Mouse (Mus musculus) gastrocnemius, postnatal 4 days (tissue): ENCODE data around the gene Rgs2. TPM values are rescaled to one million over a fixed set of nuclear protein-coding genes. Genes with fewer than 3 reads are reported as not detected.

Experiments
- DNase-seq, 2 experiments: peaks; one replicate each; pipeline ENCODE4 v3.0.0; 2021 to 2022; ENCODE audit warnings: low spot score in 2 of 2, mixed read lengths in 2 of 2
- long read RNA-seq, 2 experiments: library from polyadenylated mRNA; stranded (forward); transcript quantifications; one replicate each; pipeline ENCODE4 v2.0.0; 2021
- total RNA-seq, 2 experiments: library from RNA; stranded (reverse); gene quantifications; 2 replicates each; pipeline ENCODE4 v1.2.3; 2021

Rgs2 gene
- total RNA-seq, result 10 to 100 TPM; 35.2 to 36.0 TPM
- long read RNA-seq, experiment 1, transcript Rgs2-202 (5 exons, 3,021 nt), result major isoform, 9 of 10 reads
- long read RNA-seq, experiment 1, partial matches to known transcripts, result 1 of 10 reads
- long read RNA-seq, experiment 1, other reads (novel, unspliced or antisense), result 0 of 10 reads
- long read RNA-seq, experiment 2, transcript Rgs2-202 (5 exons, 3,021 nt), result major isoform, 9 of 10 reads
- long read RNA-seq, experiment 2, partial matches to known transcripts, result 0 of 10 reads
- long read RNA-seq, experiment 2, other reads (novel, unspliced or antisense), result 1 of 10 reads

- peak; percentile 94 for DNase-seq
Observed at GRCm38 (mm10) chr1:144003904-144004740, at the start of gene Rgs2. Gene Rgs2 (minus strand): TSS chr1:144004161.

- no peak for DNase-seq
Observed at GRCm38 (mm10) chr1:144053401-144053800, 49.4 kb upstream of the Rgs2 start.

DNA sequence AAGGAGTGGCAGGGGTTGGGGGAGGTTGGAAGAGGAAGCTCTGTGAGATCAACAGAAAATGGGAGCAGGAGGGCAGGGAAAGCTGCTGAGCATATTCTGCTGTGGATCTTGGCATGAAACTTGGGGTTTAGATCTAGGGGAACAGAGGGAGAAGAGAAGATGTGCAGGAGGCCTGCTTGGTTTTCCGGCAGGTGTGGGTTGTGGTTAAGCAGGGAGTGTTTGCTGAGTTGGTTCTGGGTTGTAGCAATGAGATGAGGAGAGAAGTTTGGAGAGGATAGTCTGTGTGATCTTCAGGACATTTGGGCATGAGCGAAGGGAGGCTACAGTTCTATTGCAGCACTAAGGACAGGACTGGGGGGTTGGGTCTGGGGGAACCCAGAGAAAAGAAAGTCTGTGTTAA, 37.9 kb upstream of the Rgs2 start:
- DNase-seq, result no peak

DNA sequence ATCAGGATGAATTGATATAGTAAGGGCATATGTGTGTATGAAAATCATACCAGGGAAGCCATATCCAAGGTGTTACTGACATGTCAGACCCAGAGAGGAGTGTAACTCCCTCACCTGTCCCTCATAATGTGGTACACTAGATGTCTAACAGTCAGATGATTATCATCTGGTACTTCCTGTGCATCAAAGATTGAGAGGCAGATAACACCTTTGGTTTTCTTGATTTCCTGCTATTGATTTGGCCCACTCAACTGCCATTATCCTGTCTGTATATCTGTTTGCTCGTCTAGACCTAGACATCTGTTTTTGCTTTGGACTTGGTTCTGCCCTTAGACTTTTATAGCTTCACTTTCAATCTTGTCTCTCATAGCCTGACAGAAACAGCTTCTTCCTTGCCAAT, 29.5 kb upstream of the Rgs2 start:
- no peak for DNase-seq

DNA sequence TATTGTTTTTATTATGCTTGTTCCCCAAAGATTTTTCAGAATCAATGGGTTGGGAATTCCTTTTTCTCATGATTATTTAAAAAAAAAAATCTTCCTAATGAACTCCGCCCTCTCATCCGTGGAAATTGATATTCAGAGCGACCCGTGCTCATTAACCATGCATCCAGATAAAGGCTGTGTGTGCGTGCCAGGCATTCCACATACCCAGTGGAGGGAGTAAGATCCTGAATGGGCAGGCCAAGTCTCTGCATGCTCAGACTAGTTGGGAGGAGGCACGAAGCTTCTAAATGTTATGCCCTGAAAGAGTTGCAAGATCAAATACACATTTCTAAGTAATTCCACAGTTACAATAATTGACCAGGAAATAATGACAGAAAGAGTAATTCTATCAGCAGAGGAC, 26.5 kb upstream of the Rgs2 start:
- DNase-seq, result no peak

DNA sequence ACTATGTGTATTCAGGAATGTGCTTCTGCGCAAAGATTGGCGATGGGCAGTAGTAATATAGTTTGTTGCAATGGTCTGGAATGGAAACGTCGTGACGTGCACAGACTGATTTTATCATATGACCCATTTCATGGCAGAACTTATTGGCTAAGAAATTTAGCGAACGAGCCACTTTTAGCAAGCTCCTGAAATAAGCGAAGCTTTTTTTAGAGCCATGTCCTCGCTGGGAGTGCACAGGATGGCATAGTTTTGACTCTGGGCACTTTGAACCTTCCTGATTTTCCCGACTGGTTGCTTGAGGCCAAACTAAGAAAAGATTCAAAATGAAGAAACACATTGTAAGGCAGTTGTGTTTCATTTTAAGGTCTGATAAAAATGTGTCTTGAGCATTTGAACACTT, 25.7 kb upstream of the Rgs2 start:
- no peak for DNase-seq

DNA sequence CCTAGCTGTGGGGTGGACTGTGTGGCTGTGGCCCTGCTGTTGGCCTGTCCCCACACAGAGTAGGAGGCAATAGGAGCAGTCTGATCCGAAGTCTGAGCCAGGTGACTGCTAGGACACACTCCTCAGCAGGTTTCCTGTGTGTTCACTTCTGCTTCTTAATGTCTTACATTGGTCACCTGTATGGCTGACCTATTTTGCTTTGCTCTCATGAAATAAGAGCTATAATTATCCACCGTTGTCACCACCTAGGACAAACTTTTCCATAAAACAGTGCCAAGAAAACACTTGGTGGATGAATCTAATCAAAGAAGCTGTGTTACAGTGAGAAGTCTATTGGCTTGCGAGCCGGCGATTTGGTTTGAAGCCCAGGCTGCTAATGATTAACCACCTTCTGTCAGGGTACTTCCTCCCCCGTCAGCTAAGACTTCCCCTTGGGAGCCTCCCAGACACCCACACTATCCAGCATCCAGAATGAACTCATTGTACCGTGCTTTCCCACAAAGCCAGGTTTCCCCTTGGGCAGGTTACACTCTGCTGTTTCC, 14.5 kb upstream of the Rgs2 start:
- DNase-seq, result no peak

DNA sequence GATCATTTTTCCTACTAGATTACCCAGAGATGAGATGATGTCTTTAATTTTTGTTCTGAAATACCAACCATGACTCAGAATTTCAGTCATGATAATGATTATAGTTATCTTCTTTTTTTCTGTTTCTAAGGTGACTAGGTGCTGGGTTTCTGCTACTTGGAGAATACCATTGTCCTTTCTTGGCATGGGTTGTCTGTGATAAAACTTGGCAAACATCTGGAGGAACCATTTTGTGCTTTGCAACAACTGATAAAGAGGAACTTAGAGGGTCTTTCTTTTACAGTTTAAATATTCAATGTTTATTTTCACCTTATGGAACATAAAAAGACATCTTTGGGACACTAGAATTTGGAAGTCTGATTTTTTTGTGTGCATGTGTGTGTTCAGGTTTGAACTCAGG, 10.0 kb upstream of the Rgs2 start:
- DNase-seq, result no peak

GRCm38 (mm10) chr1:144007341-144007740, 3.4 kb upstream of the Rgs2 start:
- no peak for DNase-seq

DNA sequence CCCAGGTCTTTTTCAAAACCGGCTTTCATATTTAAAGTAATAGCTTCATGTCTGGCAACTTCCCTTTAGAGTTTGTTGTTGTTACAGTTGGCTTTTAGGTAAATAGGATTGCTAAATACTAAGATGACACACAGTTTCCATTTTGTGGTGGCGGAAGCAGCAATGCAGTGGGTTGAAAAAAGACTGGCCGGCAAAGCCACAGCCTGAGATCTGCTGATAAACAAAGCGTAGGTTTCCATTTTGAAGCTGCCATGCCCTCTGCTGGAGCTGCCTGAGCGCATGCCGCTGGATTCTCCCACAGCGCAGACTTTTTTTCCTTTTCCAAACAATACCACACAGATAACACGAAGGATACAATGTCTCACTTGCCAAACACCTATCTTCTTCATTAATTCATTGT, 2.6 kb upstream of the Rgs2 start:
- peak; percentile 25 to 68 for DNase-seq

DNA sequence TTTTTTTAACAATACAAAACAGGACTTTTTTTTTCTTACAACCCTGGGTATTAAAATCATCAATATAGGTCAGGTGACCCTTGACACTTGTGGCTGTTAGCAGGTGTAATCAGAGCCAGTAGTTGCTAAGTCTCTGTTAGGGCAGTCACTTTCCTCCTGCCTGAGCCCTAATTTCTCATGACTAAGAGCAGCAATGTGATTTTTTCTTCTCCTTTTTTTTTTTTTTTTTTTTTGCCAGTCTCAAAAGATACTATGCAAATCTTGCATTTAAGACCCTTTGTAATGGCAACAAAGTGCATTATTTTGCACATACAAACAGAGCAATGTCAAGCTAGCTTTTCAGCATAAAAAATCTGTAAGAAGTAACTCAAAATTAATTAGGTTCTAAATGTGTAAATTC, 1.7 kb upstream of the Rgs2 start:
- DNase-seq, result no peak

DNA sequence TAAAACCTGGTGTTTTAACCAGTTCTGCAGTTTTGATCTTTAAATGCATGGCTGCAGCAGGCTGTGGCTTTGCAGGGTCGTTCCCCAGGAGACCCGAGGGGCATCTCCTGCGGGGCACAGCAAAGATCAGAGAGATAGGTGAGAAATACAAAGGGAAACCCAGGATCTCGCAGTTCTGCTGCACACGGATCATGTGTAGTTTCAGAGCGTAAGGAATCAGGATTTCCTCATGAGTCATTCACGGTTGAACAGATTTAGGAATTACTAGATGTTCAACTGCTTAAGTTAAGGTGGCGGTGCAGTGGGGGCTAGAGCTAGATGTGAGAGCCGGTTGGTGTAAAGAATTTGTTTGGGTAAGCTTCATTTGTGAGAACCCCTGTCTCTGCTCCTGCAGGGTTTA, 780 bp upstream of the Rgs2 start:
- no peak for DNase-seq

- DNase-seq, result no peak
Observed at GRCm38 (mm10) chr1:144003416-144003815, 545 bp downstream of the Rgs2 start.

DNA sequence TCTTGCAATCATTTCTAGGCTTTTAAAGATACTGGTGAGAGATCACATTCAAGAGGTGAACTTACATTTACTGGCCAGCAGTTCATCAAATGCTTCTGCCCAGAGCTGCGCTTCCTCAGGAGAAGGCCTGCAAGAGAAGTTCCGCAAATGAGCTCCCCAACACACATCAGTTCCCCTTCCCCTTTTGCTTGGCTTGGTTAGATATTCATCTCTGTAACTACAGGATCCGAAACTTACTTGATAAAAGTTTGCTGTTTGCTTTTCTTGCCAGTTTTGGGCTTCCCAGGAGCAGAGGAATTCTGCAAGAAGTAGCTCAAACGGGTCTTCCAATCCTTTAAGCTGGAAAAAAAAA, 1.3 kb downstream of the Rgs2 start:
- no peak for DNase-seq

DNA sequence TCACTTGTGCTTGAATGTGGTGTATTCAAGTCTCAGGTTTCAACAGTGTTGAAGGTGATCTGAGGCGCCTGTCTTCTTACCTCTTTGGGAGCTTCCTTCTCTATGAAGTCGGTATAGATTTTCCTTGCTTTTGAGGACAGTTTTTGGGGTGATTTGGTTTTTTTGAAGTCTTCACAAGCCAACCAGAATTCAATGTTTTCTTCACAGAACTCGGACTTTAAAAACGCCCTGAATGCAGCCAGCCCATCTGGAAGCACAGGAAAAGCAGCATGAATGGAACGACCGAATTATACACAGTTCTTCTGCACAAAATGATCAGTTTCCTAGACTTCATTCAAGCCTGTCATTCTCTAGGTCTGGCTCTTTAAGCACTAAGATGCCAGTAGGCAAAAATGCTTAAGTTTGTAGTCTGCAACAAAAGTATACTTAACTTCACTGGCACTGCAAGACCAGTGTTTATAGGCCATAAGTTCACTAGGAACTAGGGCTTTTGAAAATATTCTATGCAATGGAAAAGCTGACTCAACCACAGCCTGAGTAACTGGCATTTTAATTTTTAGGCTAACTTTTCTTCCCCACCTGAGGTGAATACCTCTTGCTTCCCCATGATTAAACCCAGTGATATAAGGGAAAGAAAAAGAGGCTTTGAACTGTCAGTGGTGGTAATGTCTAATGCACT, 1.8 kb downstream of the Rgs2 start:
- DNase-seq, result no peak

DNA sequence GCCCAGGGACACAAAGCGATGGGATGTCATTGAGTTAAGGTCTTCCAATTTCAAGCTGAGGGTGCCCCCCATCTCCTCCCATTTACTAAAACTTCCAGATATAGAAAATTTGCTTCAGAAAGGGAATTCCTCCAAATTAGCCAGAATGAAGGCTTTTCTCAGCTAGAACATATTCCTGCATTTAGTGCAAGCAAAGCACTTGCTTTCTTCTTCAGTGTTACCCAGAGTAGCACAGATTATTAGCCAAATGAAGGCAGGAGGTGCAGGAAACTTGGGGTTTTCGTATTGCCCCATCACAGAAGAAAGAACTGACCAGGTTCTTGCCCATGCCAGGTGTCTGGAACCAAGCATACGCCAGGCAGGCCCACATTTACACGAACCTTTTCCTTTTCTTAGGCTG, 3.7 kb downstream of the Rgs2 start:
- no peak for DNase-seq

GRCm38 (mm10) chr1:143999371-143999920, 4.5 kb downstream of the Rgs2 start:
- DNase-seq, result no peak

- DNase-seq, result no peak
Observed at GRCm38 (mm10) chr1:143993026-143993425, 10.9 kb downstream of the Rgs2 start.

DNA sequence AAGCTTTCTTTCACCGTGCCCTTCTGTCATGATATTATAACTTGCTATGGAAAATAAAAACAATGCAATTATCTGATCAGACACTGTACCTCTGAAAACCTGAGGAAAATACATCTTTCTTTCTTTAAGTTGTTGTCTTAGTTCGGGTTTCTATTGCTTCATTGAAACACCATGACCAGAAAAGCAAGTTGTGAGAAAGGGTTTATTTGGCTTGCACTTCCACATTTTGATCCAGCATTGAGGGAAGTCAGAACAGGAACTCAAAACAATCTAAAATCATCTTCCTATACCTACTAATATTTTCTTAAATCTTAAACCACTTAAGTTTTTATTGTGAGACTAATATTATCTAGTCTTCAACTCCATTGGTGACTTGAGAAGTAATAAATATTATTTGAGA, 11.4 kb downstream of the Rgs2 start:
- no peak for DNase-seq

DNA sequence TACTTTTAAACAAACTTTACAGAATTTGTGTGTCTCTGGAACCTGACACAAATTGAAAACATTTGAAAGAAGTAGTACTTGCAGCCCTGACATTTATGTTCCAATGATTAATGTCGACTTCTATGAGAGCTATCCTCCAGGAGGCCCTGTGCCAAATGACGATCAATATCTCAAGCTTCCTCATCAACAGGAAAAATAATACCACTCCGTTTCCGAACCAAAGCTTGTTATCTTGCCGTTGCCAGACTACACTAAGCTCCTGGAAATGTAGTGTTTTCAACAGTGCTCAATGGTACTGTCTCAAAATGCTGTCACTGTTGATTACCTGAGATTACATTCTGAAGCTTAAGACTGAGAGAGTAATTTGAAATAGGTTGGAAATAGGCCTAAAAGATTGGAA, 13.7 kb downstream of the Rgs2 start:
- DNase-seq, result no peak

DNA sequence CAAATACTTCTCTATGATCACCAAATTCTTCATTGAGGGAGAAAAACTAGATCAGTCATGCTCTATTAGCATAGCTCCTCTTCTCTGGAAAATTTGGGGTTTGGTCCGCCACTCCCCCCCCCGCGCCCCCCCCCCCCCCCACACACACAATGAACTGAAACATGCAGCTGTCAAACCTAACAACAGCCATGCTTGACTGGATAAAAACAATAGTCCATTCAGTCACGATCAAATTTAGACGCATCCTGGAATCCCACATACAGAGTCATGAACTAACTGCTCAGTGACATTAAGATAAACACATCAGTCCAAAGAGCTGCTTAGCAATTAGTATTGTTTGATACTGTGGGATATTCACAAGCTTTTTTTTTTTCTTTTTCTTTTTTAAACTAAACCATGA, 14.2 kb downstream of the Rgs2 start:
- DNase-seq, result no peak

GRCm38 (mm10) chr1:143988756-143989155, 15.2 kb downstream of the Rgs2 start:
- DNase-seq, result no peak
